Mouse (Mus musculus): Measurements from ENCODE around the gene Meis1. TPM values are rescaled to one million over a fixed set of nuclear protein-coding genes. Genes with fewer than 3 reads are reported as not detected.

Meis1 gene
- polyA plus RNA-seq, 1 experiment from 2014 or later, result 2.8 TPM

GRCm38 (mm10) chr11:18904880-18905279, 113.9 kb downstream of the Meis1 start:
- H3K36me3 ChIP-seq (ENCODE audit: inconsistent target), result no peaks in the 10 kb centered on the region
- WGBS (ENCODE audit: missing documents), result 70% methylated on average over 1 of the region's 1 CpGs
- H3K79me2 ChIP-seq (ENCODE audit: inconsistent target), result no peaks in the 10 kb centered on the region
- no peak overlapping the region for H3K27ac ChIP-seq
- no peak overlapping the region for H3K4me3 ChIP-seq (ENCODE audit: inconsistent target)

- Histone ChIP-seq H3K36me3 (ENCODE audit: inconsistent target) (no peaks in the 10 kb centered on the region), H3K79me2 (ENCODE audit: inconsistent target) (no peaks in the 10 kb centered on the region), H3K4me3 (ENCODE audit: inconsistent target) (no peak overlapping the region), H3K27ac (no peak overlapping the region)
- 87% methylated on average over 5 of the region's 5 CpGs for WGBS (ENCODE audit: missing documents)
These were observed 114.5 kb downstream of the Meis1 start for GRCm38 (mm10) chr11:18904285-18904684.

DNA sequence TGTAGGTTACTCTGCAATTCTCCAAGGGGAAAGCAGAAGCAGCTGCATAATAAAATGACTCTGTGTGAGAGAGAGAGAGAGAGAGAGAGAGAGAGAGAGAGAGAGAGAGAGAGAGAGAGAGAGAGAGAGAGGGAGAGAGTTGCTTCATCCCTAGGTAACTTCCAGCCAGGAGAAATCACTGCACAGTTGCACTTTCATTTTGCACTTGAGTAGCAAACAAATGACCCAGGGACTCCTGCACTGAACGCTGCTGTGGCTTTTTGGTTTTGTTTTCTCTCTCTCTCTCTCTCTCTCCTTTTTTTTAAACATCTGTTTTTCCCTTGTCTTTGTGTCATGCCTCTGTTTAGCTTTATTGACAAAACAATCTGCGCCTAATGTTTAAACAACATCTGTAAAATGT, 118.3 kb downstream of the Meis1 start:
- H3K36me3 ChIP-seq (ENCODE audit: inconsistent target), result no peaks in the 10 kb centered on the region
- H3K4me3 ChIP-seq (ENCODE audit: inconsistent target), result no peak overlapping the region
- 50% methylated on average over 2 of the region's 2 CpGs for WGBS (ENCODE audit: missing documents)
- H3K27ac ChIP-seq, result no peak overlapping the region
- H3K79me2 ChIP-seq (ENCODE audit: inconsistent target), result no peaks in the 10 kb centered on the region

DNA sequence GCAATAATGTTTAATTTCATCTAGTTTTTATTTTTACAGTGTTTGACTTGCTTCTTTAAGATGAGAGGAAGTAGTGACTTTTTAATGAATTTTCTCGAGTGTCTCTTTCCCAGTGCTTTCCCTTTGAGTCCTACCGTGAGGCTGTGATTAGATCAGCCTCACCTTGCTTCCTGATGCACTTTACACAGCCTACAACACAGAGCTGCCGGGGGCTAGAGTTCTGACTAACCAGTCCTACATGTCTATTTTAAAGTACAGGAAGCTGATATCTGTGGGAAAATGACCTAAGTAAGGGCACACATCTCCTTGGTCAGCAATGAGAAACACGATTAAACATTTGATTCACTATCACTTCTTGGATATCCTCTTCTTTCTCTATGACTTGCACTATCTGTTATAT, 119.9 kb downstream of the Meis1 start:
- WGBS (ENCODE audit: missing documents), result 37% methylated on average over 4 of the region's 4 CpGs
- Histone ChIP-seq H3K36me3 (ENCODE audit: inconsistent target) (no peaks in the 10 kb centered on the region), H3K27ac (no peak overlapping the region), H3K79me2 (ENCODE audit: inconsistent target) (no peaks in the 10 kb centered on the region), H3K4me3 (ENCODE audit: inconsistent target) (no peak overlapping the region)

GRCm38 (mm10) chr11:18897921-18898646, 120.7 kb downstream of the Meis1 start:
- no peak overlapping the region for H3K27ac ChIP-seq
- H3K36me3 ChIP-seq (ENCODE audit: inconsistent target), result no peaks in the 10 kb centered on the region
- no peaks in the 10 kb centered on the region for H3K79me2 ChIP-seq (ENCODE audit: inconsistent target)
- WGBS (ENCODE audit: missing documents), result 35% methylated on average over 7 of the region's 7 CpGs
- H3K4me3 ChIP-seq (ENCODE audit: inconsistent target), result no peak overlapping the region

GRCm38 (mm10) chr11:18897250-18897649, 121.5 kb downstream of the Meis1 start:
- WGBS (ENCODE audit: missing documents), result 50% methylated on average over 1 of the region's 2 CpGs
- Histone ChIP-seq H3K79me2 (ENCODE audit: inconsistent target) (no peaks in the 10 kb centered on the region), H3K27ac (no peak overlapping the region), H3K36me3 (ENCODE audit: inconsistent target) (no peaks in the 10 kb centered on the region), H3K4me3 (ENCODE audit: inconsistent target) (no peak overlapping the region)

- no peak overlapping the region for H3K27ac ChIP-seq
- H3K79me2 ChIP-seq (ENCODE audit: inconsistent target), result no peaks in the 10 kb centered on the region
- 72% methylated on average over 2 of the region's 2 CpGs for WGBS (ENCODE audit: missing documents)
- no peaks in the 10 kb centered on the region for H3K36me3 ChIP-seq (ENCODE audit: inconsistent target)
- no peak overlapping the region for H3K4me3 ChIP-seq (ENCODE audit: inconsistent target)
These were observed 126.3 kb downstream of the Meis1 start for GRCm38 (mm10) chr11:18892470-18892869.

- Histone ChIP-seq H3K4me3 (ENCODE audit: inconsistent target) (no peak overlapping the region), H3K79me2 (ENCODE audit: inconsistent target) (no peaks in the 10 kb centered on the region), H3K27ac (no peak overlapping the region), H3K36me3 (ENCODE audit: inconsistent target) (no peaks in the 10 kb centered on the region)
- WGBS (ENCODE audit: missing documents), result 87% methylated on average over 5 of the region's 5 CpGs
These were observed 129.6 kb downstream of the Meis1 start for GRCm38 (mm10) chr11:18889139-18889538.

DNA sequence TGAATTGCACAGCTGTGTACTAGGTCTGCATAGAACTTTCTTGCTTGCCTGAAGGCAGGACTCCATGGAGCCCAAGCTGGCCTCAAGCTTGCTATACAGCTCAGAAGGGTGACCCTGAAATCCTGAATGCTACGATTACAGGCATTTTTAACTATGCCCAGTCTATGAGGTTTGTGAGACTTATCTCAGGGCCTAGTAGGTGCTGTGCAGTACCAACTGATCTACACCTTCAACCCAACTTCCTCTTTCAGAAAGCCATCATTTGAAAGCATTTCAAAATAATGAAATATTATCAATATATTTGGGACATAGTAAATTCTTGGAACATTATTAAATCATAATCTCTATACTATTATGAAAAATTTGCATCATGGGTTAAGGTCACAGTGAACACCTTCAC, 130.1 kb downstream of the Meis1 start:
- no peaks in the 10 kb centered on the region for H3K36me3 ChIP-seq (ENCODE audit: inconsistent target)
- 63% methylated on average over 1 of the region's 1 CpGs for WGBS (ENCODE audit: missing documents)
- no peaks in the 10 kb centered on the region for H3K79me2 ChIP-seq (ENCODE audit: inconsistent target)
- no peak overlapping the region for H3K27ac ChIP-seq
- H3K4me3 ChIP-seq (ENCODE audit: inconsistent target), result no peak overlapping the region

DNA sequence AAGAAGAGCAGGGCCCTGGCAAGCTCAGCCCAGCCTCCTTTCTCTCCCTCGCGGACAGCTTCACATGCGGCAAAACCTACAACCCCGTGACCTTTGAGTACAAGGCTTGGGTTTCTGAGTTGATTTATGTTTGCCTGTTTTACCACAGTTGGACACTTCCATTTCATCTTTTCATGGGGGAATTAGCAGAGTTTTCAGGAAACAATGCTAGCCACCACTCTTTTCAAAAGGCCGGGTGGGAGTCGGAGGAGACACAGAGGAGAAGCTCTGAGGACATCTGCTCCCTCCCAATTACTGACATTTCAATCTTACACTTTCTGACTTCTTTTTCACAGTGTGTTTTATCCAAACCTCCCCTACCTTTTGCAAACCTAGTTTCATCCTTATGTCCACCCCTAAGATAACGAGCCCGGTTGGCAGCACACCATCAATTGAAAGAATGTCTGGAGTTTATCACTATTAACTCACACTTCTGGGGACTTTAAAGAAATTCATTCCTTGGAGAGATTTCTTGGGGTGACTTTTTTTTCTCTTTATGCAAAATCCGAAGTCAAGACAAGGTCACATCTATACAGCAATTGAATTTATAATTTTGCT, 133.0 kb downstream of the Meis1 start:
- Histone ChIP-seq H3K79me2 (ENCODE audit: inconsistent target) (no peaks in the 10 kb centered on the region), H3K27ac (no peak overlapping the region), H3K4me3 (ENCODE audit: inconsistent target) (no peak overlapping the region), H3K36me3 (ENCODE audit: inconsistent target) (no peaks in the 10 kb centered on the region)
- WGBS (ENCODE audit: missing documents), result 47% methylated on average over 9 of the region's 9 CpGs

GRCm38 (mm10) chr11:18885036-18885728, 133.6 kb downstream of the Meis1 start:
- 69% methylated on average over 6 of the region's 6 CpGs for WGBS (ENCODE audit: missing documents)
- H3K36me3 ChIP-seq (ENCODE audit: inconsistent target), result no peaks in the 10 kb centered on the region
- no peak overlapping the region for H3K27ac ChIP-seq

GRCm38 (mm10) chr11:18883987-18884386, 134.8 kb downstream of the Meis1 start:
- H3K27ac ChIP-seq, result no peak overlapping the region
- H3K79me2 ChIP-seq (ENCODE audit: inconsistent target), result no peaks in the 10 kb centered on the region
- H3K4me3 ChIP-seq (ENCODE audit: inconsistent target), result no peak overlapping the region
- WGBS (ENCODE audit: missing documents), result 40% methylated on average over 3 of the region's 3 CpGs
- H3K36me3 ChIP-seq (ENCODE audit: inconsistent target), result no peaks in the 10 kb centered on the region

More at GRCm38 (mm10) chr11:18885036-18885728, 133.6 kb downstream of the Meis1 start:
- Histone ChIP-seq H3K4me3 (ENCODE audit: inconsistent target) (no peak overlapping the region), H3K79me2 (ENCODE audit: inconsistent target) (no peaks in the 10 kb centered on the region)

DNA sequence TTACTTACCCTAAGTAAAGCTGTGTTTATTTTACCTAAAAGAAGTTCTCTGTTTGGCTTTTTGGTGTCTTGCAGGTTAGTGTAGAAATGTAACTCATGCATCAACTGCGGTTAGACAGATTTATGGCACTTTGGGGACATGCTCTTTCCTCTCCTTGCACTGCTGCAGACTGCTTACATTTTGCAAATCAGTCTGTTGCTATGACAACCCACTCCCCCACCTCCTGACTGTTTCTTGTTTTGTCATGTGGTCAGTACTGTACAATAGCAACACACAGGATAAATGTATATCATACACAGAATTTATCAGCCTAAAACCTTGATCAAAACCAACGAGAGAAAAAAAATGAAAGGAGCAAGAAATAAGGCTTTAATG, 135.3 kb downstream of the Meis1 start:
- Histone ChIP-seq H3K27ac (no peak overlapping the region), H3K4me3 (ENCODE audit: inconsistent target) (no peak overlapping the region), H3K36me3 (ENCODE audit: inconsistent target) (no peaks in the 10 kb centered on the region), H3K79me2 (ENCODE audit: inconsistent target) (no peaks in the 10 kb centered on the region)
- WGBS (ENCODE audit: missing documents), result 9% methylated on average over 2 of the region's 2 CpGs

- no peaks in the 10 kb centered on the region for H3K79me2 ChIP-seq (ENCODE audit: inconsistent target)
These were observed 135.9 kb downstream of the Meis1 start for GRCm38 (mm10) chr11:18882747-18883506.

GRCm38 (mm10) chr11:18882315-18882714, 136.5 kb downstream of the Meis1 start:
- WGBS (ENCODE audit: missing documents), result 98% methylated on average over 5 of the region's 5 CpGs
- no peak overlapping the region for H3K4me3 ChIP-seq (ENCODE audit: inconsistent target)
- no peaks in the 10 kb centered on the region for H3K79me2 ChIP-seq (ENCODE audit: inconsistent target)
- no peak overlapping the region for H3K27ac ChIP-seq
- no peaks in the 10 kb centered on the region for H3K36me3 ChIP-seq (ENCODE audit: inconsistent target)

More at GRCm38 (mm10) chr11:18882747-18883506, 135.9 kb downstream of the Meis1 start:
- Histone ChIP-seq H3K4me3 (ENCODE audit: inconsistent target) (no peak overlapping the region), H3K27ac (no peak overlapping the region), H3K36me3 (ENCODE audit: inconsistent target) (no peaks in the 10 kb centered on the region)
- 96% methylated on average over 3 of the region's 3 CpGs for WGBS (ENCODE audit: missing documents)

Data from macrophage (primary cell).